Mouse (Mus musculus): ENCODE results near the gene Kcnh8. TPM values are rescaled to one million over a fixed set of nuclear protein-coding genes. Genes with fewer than 3 reads are reported as not detected.

Gene Kcnh8
- polyA plus RNA-seq, 1 experiment from 2014 or later: 0.04 TPM

DNA sequence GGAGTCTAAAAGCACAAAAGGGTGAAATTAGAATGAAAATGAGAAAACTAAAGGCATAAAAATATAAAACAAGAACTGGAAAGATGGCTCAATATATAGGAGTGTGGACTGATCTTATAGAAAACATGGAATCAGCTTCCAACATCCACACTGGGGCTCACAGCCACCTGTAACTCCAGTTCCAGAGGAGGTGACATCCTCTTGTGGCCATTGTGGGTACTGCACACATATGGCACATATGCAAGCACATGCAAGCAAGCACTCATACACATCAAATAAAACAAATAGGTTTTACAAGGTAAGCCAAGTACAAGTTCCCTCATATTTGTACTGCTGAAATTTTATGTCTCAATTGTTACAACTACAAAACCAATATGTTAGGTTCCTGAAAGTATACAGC lies 46.7 kb downstream of the Kcnh8 start:
- no peak overlapping the region for H3K9ac ChIP-seq
- ATAC-seq: no peak
- H3K4me3 ChIP-seq: no peak overlapping the region
- H3K36me3 ChIP-seq: no peaks in the 10 kb centered on the region
- H3K4me2 ChIP-seq: no peak overlapping the region
- H3K27me3 ChIP-seq (replicated peaks): no peaks in the 10 kb centered on the region
- no peaks in the 10 kb centered on the region for H3K4me1 ChIP-seq
- no peak overlapping the region for H3K27ac ChIP-seq
- H3K9me3 ChIP-seq (replicated peaks): no peaks in the 10 kb centered on the region

DNA sequence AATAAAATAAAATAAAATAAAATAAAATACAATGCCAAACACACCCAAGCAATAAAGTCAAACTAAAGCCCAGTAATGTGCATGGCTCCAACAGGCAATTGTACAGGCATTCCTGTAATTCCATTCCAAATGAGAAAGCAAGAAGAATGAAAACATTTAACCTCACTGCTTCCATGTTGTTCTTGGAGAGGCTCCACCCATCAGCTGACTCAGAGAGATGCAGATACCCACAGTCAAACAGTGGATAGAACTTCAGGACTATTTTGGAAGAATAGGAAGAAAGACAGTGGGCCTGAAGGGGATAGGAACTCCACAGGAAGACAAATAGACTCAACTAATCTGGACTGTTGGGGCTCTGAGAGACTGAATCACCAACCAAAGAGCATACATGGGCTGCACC lies 89.5 kb downstream of the Kcnh8 start:
- Histone ChIP-seq H3K36me3 (no peaks in the 10 kb centered on the region), H3K27ac (no peak overlapping the region), H3K4me2 (no peak overlapping the region), H3K27me3 (replicated peaks) (no peaks in the 10 kb centered on the region), H3K4me3 (no peak overlapping the region), H3K9me3 (replicated peaks) (0 out of 2 replicates have a peak, but pooled peaks cover 4% of the 10 kb centered on the region), H3K9ac (no peak overlapping the region), H3K4me1 (no peaks in the 10 kb centered on the region)
- ATAC-seq: no peak

DNA sequence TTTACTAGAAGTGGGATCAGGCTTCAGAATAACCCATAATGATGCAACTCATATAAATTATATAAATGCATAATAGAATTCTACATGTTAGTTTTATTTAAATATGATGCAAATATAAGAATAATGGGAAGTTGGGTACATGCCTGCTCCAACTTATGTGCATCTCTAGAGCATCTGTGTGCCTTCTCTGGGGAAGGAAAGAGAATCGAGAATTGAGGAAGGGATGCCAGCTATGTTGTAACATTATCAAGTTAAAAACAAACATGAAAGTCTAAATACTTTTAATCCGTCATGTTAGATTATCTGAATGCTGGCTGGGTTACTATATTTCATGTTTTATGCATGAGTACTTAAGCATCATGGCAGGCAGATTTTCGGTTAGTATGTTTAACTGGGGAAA lies 99.4 kb downstream of the Kcnh8 start:
- Histone ChIP-seq H3K4me1 (no peaks in the 10 kb centered on the region), H3K9ac (no peak overlapping the region), H3K4me3 (no peak overlapping the region), H3K27me3 (replicated peaks) (no peaks in the 10 kb centered on the region), H3K36me3 (no peaks in the 10 kb centered on the region), H3K27ac (no peak overlapping the region), H3K4me2 (no peak overlapping the region), H3K9me3 (replicated peaks) (no peaks in the 10 kb centered on the region)
- no peak for ATAC-seq
- WGBS (ENCODE audit: insufficient replicate concordance): 56% methylated on average over 3 of the region's 3 CpGs

DNA sequence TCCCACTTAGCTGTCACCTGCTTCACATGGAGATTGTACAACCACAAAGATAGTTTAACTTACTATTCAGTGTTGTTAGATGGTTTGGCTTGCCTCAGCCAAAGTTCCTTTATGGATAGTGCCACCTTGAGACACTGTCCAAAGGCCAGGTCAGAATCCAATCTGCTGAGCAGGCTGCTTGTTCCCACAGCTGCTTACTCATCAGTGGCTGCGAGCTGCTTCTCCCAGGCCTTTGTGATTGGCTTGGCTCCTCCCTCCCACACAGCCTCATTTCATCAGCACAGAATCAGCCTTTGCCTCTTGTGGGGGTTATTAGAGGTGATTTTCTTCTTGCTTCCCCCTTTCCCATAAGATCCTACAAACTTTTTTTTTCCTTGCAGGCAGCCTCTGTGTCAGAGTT lies 109.8 kb downstream of the Kcnh8 start:
- H3K27ac ChIP-seq: no peak overlapping the region
- no peaks in the 10 kb centered on the region for H3K4me1 ChIP-seq
- H3K9me3 ChIP-seq (replicated peaks): no peaks in the 10 kb centered on the region
- no peak for ATAC-seq
- H3K9ac ChIP-seq: no peak overlapping the region
- no peak overlapping the region for H3K4me2 ChIP-seq
- H3K4me3 ChIP-seq: no peak overlapping the region
- 50% methylated on average over 1 of the region's 1 CpGs for WGBS (ENCODE audit: insufficient replicate concordance)
- H3K27me3 ChIP-seq (replicated peaks): no peaks in the 10 kb centered on the region
- no peaks in the 10 kb centered on the region for H3K36me3 ChIP-seq

DNA sequence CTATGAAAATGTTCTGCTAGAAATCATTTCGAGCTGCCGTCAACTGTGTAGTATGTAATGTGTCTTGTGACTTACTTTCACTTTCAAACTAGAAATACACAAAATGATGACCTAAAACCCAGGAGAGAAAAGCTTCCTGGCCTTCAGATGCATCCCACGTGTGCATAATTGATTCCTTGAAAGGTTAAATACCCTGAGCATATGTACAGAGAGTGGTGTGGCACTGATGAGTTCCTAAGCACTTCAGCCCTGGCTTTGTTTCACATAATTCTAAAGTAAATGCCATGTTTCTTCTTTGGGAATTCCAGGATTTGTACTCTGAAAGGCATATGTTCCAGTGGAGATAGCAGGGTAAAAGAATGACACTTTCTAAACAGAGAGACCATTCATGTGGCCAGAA lies 119.7 kb downstream of the Kcnh8 start:
- 52% methylated on average over 3 of the region's 3 CpGs for WGBS (ENCODE audit: insufficient replicate concordance)
- no peak overlapping the region for H3K4me2 ChIP-seq

GRCm38 (mm10) chr17:52728806-52729205 lies 126.3 kb downstream of the Kcnh8 start:
- no peak overlapping the region for H3K27ac ChIP-seq
- no peaks in the 10 kb centered on the region for H3K36me3 ChIP-seq
- ATAC-seq: no peak
- 40% methylated on average over 2 of the region's 2 CpGs for WGBS (ENCODE audit: insufficient replicate concordance)
- no peak overlapping the region for H3K4me3 ChIP-seq
- H3K27me3 ChIP-seq (replicated peaks): no peaks in the 10 kb centered on the region
- no peak overlapping the region for H3K4me2 ChIP-seq
- no peak overlapping the region for H3K9ac ChIP-seq
- H3K4me1 ChIP-seq: no peaks in the 10 kb centered on the region
- no peaks in the 10 kb centered on the region for H3K9me3 ChIP-seq (replicated peaks)

More for the DNA sequence above, 119.7 kb downstream of the Kcnh8 start:
- H3K27me3 ChIP-seq (replicated peaks): no peaks in the 10 kb centered on the region
- no peaks in the 10 kb centered on the region for H3K36me3 ChIP-seq
- H3K4me1 ChIP-seq: no peaks in the 10 kb centered on the region
- H3K9me3 ChIP-seq (replicated peaks): no peaks in the 10 kb centered on the region
- H3K27ac ChIP-seq: no peak overlapping the region
- no peak overlapping the region for H3K4me3 ChIP-seq
- ATAC-seq: no peak
- H3K9ac ChIP-seq: no peak overlapping the region

- H3K9me3 ChIP-seq (replicated peaks): 0 out of 2 replicates have a peak, but pooled peaks cover 5% of the 10 kb centered on the region
- no peaks in the 10 kb centered on the region for H3K4me1 ChIP-seq
- no peaks in the 10 kb centered on the region for H3K27me3 ChIP-seq (replicated peaks)
- no peak overlapping the region for H3K9ac ChIP-seq
- H3K36me3 ChIP-seq: no peaks in the 10 kb centered on the region
- no peak overlapping the region for H3K27ac ChIP-seq
- no peak overlapping the region for H3K4me2 ChIP-seq
- ATAC-seq: no peak
- no peak overlapping the region for H3K4me3 ChIP-seq
Observed at GRCm38 (mm10) chr17:52738436-52738835, 135.9 kb downstream of the Kcnh8 start.

GRCm38 (mm10) chr17:52788151-52788550 lies 185.6 kb downstream of the Kcnh8 start:
- Histone ChIP-seq H3K9ac (no peak overlapping the region), H3K4me3 (no peak overlapping the region), H3K36me3 (no peaks in the 10 kb centered on the region), H3K27me3 (replicated peaks) (no peaks in the 10 kb centered on the region), H3K9me3 (replicated peaks) (no peaks in the 10 kb centered on the region), H3K4me2 (no peak overlapping the region), H3K27ac (no peak overlapping the region), H3K4me1 (no peaks in the 10 kb centered on the region)
- WGBS (ENCODE audit: insufficient replicate concordance): 40% methylated on average over 3 of the region's 3 CpGs
- no peak for ATAC-seq

DNA sequence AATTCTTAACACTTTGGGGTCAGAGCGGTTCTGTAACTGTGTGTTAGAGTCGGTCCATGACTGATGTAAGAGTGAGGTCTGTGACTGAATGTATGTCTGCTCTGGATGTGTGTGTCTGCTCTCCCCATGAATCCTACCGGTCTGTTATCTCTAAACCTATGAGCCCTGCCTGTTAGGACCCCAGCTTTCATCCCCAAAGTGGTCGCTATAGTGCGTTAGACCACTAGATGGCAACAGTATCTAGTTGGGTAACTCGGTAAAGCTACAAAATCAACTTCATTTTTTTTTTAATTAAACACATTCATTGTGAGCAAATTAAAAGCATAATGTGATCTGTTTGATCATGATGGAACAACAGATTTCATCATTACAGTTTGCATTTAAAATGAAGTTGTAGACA lies 202.0 kb downstream of the Kcnh8 start:
- WGBS (ENCODE audit: insufficient replicate concordance): 48% methylated on average over 6 of the region's 6 CpGs
- Histone ChIP-seq H3K27me3 (replicated peaks) (no peaks in the 10 kb centered on the region), H3K27ac (no peak overlapping the region), H3K4me2 (no peak overlapping the region), H3K36me3 (no peaks in the 10 kb centered on the region), H3K4me3 (no peak overlapping the region), H3K4me1 (no peaks in the 10 kb centered on the region), H3K9ac (no peak overlapping the region), H3K9me3 (replicated peaks) (no peaks in the 10 kb centered on the region)
- no peak for ATAC-seq

DNA sequence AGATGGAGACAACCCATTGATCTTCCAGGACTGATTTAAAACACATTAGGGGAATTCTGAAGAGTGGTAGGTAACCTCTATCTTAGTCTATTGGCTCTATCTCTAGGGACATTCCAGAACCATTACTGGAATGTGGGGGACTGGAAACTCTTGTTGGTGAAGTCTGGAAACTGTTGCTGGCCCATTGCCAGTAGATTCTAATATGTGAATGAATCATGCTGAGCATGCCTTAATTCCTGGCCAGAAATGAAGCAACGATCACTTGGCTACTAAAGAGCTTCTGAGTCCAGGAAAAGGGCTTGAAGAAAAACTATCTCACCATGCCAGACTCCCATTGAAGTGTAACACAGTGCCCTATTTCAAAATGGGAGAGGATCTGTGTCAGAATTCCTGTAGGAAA lies 208.3 kb downstream of the Kcnh8 start:
- Histone ChIP-seq H3K36me3 (no peaks in the 10 kb centered on the region), H3K4me3 (no peak overlapping the region), H3K9ac (no peak overlapping the region), H3K27ac (no peak overlapping the region), H3K4me1 (no peaks in the 10 kb centered on the region), H3K9me3 (replicated peaks) (no peaks in the 10 kb centered on the region), H3K4me2 (no peak overlapping the region), H3K27me3 (replicated peaks) (no peaks in the 10 kb centered on the region)
- no peak for ATAC-seq
- 67% methylated on average over 1 of the region's 1 CpGs for WGBS (ENCODE audit: insufficient replicate concordance)

- Histone ChIP-seq H3K9me3 (replicated peaks) (no peaks in the 10 kb centered on the region), H3K9ac (no peak overlapping the region), H3K27me3 (replicated peaks) (no peaks in the 10 kb centered on the region), H3K27ac (no peak overlapping the region), H3K4me1 (no peaks in the 10 kb centered on the region), H3K4me2 (no peak overlapping the region), H3K36me3 (no peaks in the 10 kb centered on the region), H3K4me3 (no peak overlapping the region)
- 62% methylated on average over 1 of the region's 1 CpGs for WGBS (ENCODE audit: insufficient replicate concordance)
- ATAC-seq: no peak
Observed at GRCm38 (mm10) chr17:52819007-52819406, 216.5 kb downstream of the Kcnh8 start.

DNA sequence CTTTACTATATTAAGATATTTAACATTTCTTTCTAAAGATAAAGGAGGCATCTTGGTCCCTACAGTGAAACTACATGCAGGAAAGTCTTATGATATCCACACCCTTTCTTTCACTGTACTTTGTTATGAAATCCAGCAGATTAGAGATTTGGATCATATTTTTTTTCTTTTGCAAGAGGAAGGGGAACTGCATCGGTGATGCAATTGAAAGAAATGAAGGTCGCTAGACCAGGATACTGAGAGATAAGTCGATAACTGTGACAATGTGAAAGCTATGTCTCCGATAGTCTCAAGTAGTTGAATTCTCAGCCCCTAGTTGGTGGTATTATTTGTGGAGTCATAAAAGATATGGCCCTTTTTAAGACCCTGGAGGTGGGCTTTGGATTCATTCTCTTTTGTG lies 227.2 kb downstream of the Kcnh8 start:
- no peak overlapping the region for H3K4me3 ChIP-seq
- no peak overlapping the region for H3K4me2 ChIP-seq
- H3K27ac ChIP-seq: no peak overlapping the region
- no peaks in the 10 kb centered on the region for H3K4me1 ChIP-seq
- 0 out of 2 replicates have a peak, but pooled peaks cover 3% of the 10 kb centered on the region for H3K9me3 ChIP-seq (replicated peaks)
- H3K27me3 ChIP-seq (replicated peaks): no peaks in the 10 kb centered on the region
- no peaks in the 10 kb centered on the region for H3K36me3 ChIP-seq
- no peak overlapping the region for H3K9ac ChIP-seq
- 74% methylated on average over 4 of the region's 4 CpGs for WGBS (ENCODE audit: insufficient replicate concordance)
- no peak for ATAC-seq

- no peaks in the 10 kb centered on the region for H3K36me3 ChIP-seq
- no peaks in the 10 kb centered on the region for H3K4me1 ChIP-seq
- no peaks in the 10 kb centered on the region for H3K27me3 ChIP-seq (replicated peaks)
- no peak overlapping the region for H3K4me3 ChIP-seq
- WGBS (ENCODE audit: insufficient replicate concordance): 53% methylated on average over 3 of the region's 3 CpGs
- H3K9me3 ChIP-seq (replicated peaks): no peaks in the 10 kb centered on the region
- ATAC-seq: no peak
- H3K27ac ChIP-seq: no peak overlapping the region
- H3K9ac ChIP-seq: no peak overlapping the region
- H3K4me2 ChIP-seq: no peak overlapping the region
Observed at GRCm38 (mm10) chr17:52873195-52873594, 270.7 kb downstream of the Kcnh8 start.
